Mouse (Mus musculus): Measurements from ENCODE around the gene Rusc2. TPM values are rescaled to one million over a fixed set of nuclear protein-coding genes. Genes with fewer than 3 reads are reported as not detected.

Gene Rusc2
- polyA plus RNA-seq, 1 experiment from 2014 or later = 10.9 TPM

GRCm38 (mm10) chr4:43466872-43467271 lies 85.1 kb downstream of the Rusc2 start:
- Histone ChIP-seq H3K36me3 (replicated peaks) (no peaks in the 10 kb centered on the region), H3K4me1 (no peaks in the 10 kb centered on the region), H3K27ac (replicated peaks) (no peak overlapping the region), H3K9me3 (no peaks in the 10 kb centered on the region), H3K27me3 (replicated peaks; ENCODE audit: low read depth, poor library complexity, severe bottlenecking) (no peaks in the 10 kb centered on the region), H3K4me3 (no peak overlapping the region)
- no peak for DNase-seq (ENCODE audit: low spot score)
- 90% methylated on average over 7 of the region's 7 CpGs for WGBS

GRCm38 (mm10) chr4:43470301-43470700 lies 88.5 kb downstream of the Rusc2 start:
- Histone ChIP-seq H3K4me1 (no peaks in the 10 kb centered on the region), H3K27me3 (replicated peaks; ENCODE audit: low read depth, poor library complexity, severe bottlenecking) (no peaks in the 10 kb centered on the region; the same call in 1 of the 2 replicates), H3K4me3 (no peak overlapping the region), H3K9me3 (no peaks in the 10 kb centered on the region), H3K27ac (replicated peaks) (no peak overlapping the region), H3K36me3 (replicated peaks) (no peaks in the 10 kb centered on the region)
- WGBS = 91% methylated on average over 10 of the region's 10 CpGs
- no peak for DNase-seq (ENCODE audit: low spot score)

- H3K4me3 ChIP-seq = no peak overlapping the region
- whole genome bisulfite sequencing = 90% methylated on average over 1 of the region's 1 CpGs
- peaks cover 5% of the 10 kb centered on the region; the same call in 1 of the 2 replicates for H3K4me1 ChIP-seq
- H3K9me3 ChIP-seq = no peaks in the 10 kb centered on the region
- H3K27me3 ChIP-seq (replicated peaks; ENCODE audit: low read depth, poor library complexity, severe bottlenecking) = no peaks in the 10 kb centered on the region; the same call in 1 of the 2 replicates
- DNase-seq (ENCODE audit: low spot score) = no peak
- no peaks in the 10 kb centered on the region for H3K36me3 ChIP-seq (replicated peaks)
- no peak overlapping the region for H3K27ac ChIP-seq (replicated peaks)
Measured at GRCm38 (mm10) chr4:43473636-43474035, 91.9 kb downstream of the Rusc2 start.

DNA sequence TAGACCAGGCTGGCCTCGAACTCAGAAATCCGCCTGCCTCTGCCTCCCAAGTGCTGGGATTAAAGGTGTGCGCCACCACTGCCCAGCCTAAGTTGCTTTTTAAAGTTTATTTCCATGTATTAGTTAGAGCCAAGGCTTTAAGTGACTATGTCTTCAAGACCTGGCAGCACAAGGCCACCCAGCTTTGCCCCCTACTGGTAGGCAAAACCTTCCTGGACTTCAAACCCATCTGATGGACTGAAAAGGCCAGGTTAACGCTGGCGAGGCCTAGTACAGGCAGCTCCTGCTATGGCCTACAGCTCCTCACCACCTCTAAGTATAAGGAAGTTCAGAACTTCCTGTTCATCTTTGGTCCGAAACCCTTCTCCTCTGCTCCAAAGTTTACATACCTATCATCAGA lies 94.8 kb downstream of the Rusc2 start:
- Histone ChIP-seq H3K9me3 (no peaks in the 10 kb centered on the region), H3K4me1 (peaks cover 11% of the 10 kb centered on the region; the same call in 1 of the 2 replicates), H3K27ac (replicated peaks) (no peak overlapping the region), H3K27me3 (replicated peaks; ENCODE audit: low read depth, poor library complexity, severe bottlenecking) (no peaks in the 10 kb centered on the region; the same call in 1 of the 2 replicates), H3K36me3 (replicated peaks) (no peaks in the 10 kb centered on the region), H3K4me3 (no peak overlapping the region)
- DNase-seq (ENCODE audit: low spot score) = no peak
- WGBS = 90% methylated on average over 6 of the region's 6 CpGs

Other genes starting within 250 kb of the Rusc2 start
- gene Atp8b5, start 114.8 kb upstream of the Rusc2 start, polyA plus RNA-seq (2016; fragmentation: Nextera tagmentation; extraction: Ambion mirVana) = 0.16 and 0.36 TPM in 2 replicates
- 0.11 TPM in 1 of 2 replicates, not detected in the other for gene Fam166b, start 47.2 kb downstream of the Rusc2 start, polyA plus RNA-seq (2016; fragmentation: Nextera tagmentation; extraction: Ambion mirVana)
- gene Tesk1, start 60.0 kb downstream of the Rusc2 start, polyA plus RNA-seq (2016; fragmentation: Nextera tagmentation; extraction: Ambion mirVana) = 6.9 and 9.2 TPM in 2 replicates
- gene Cd72, start 72.6 kb downstream of the Rusc2 start, polyA plus RNA-seq (2016; fragmentation: Nextera tagmentation; extraction: Ambion mirVana) = 2.3 TPM in 2 replicates
- gene Sit1, start 101.8 kb downstream of the Rusc2 start, polyA plus RNA-seq (2016; fragmentation: Nextera tagmentation; extraction: Ambion mirVana) = not detected in 2 replicates
- gene Ccdc107, start 110.9 kb downstream of the Rusc2 start, polyA plus RNA-seq (2016; fragmentation: Nextera tagmentation; extraction: Ambion mirVana) = 45.2 and 46.6 TPM in 2 replicates
- 44.1 and 48.2 TPM in 2 replicates for gene Arhgef39, start 117.7 kb downstream of the Rusc2 start, polyA plus RNA-seq (2016; fragmentation: Nextera tagmentation; extraction: Ambion mirVana)
- 0.96 and 1.0 TPM in 2 replicates for gene Car9, start 125.0 kb downstream of the Rusc2 start, polyA plus RNA-seq (2016; fragmentation: Nextera tagmentation; extraction: Ambion mirVana)
- gene Tpm2, start 141.8 kb downstream of the Rusc2 start, polyA plus RNA-seq (2016; fragmentation: Nextera tagmentation; extraction: Ambion mirVana) = 59.4 and 61.1 TPM in 2 replicates
- 35.7 and 36.0 TPM in 2 replicates for gene Creb3, start 180.4 kb downstream of the Rusc2 start, polyA plus RNA-seq (2016; fragmentation: Nextera tagmentation; extraction: Ambion mirVana)
- 53.1 and 53.5 TPM in 2 replicates for gene Tln1, start 180.7 kb downstream of the Rusc2 start, polyA plus RNA-seq (2016; fragmentation: Nextera tagmentation; extraction: Ambion mirVana)
- 17.5 and 18.8 TPM in 2 replicates for gene Rgp1, start 196.7 kb downstream of the Rusc2 start, polyA plus RNA-seq (2016; fragmentation: Nextera tagmentation; extraction: Ambion mirVana)
- gene Gba2, start 196.9 kb downstream of the Rusc2 start, polyA plus RNA-seq (2016; fragmentation: Nextera tagmentation; extraction: Ambion mirVana) = 26.6 and 28.0 TPM in 2 replicates
- gene Msmp, start 202.5 kb downstream of the Rusc2 start, polyA plus RNA-seq (2016; fragmentation: Nextera tagmentation; extraction: Ambion mirVana) = 0.34 and 0.99 TPM in 2 replicates
- 12.5 and 16.7 TPM in 2 replicates for gene Npr2, start 250.0 kb downstream of the Rusc2 start, polyA plus RNA-seq (2016; fragmentation: Nextera tagmentation; extraction: Ambion mirVana)

All from embryonic facial prominence, embryonic 10.5 days (tissue).